Mouse (Mus musculus) stomach, embryonic 14.5 days (tissue): Measurements from ENCODE around the gene Wwox. TPM values are rescaled to one million over a fixed set of nuclear protein-coding genes. Genes with fewer than 3 reads are reported as not detected.

Experiments used
- ATAC-seq: fragments of 200-750 bp; cut with Nextera tagmentation; 2 replicates; pipeline ENCODE4 v1.8.0; 2017; ENCODE audit warnings: low read depth, moderate TSS enrichment; ENCODE audit not compliant: insufficient number of reproducible peaks, insufficient read depth, low FRiP score
- H3K27ac ChIP-seq: fragments of 300-500 bp; sonication (generic); 2 replicates; pipeline ENCODE4 v1.5.1; 2014; ENCODE audit warnings: mild to moderate bottlenecking, low read length, moderate library complexity, mixed read lengths
- H3K27me3 ChIP-seq: fragments of 300-500 bp; sonication (generic); 2 replicates; pipeline ENCODE4 v1.6.1; 2014; ENCODE audit warnings: low read length, control low read depth, mixed read lengths; ENCODE audit not compliant: control insufficient read depth, insufficient read depth
- H3K36me3 ChIP-seq: fragments of 300-500 bp; sonication (generic); 2 replicates; pipeline ENCODE4 v1.6.1; 2014; ENCODE audit warnings: mild to moderate bottlenecking, control low read depth, low read length, moderate library complexity, mixed read lengths; ENCODE audit not compliant: control insufficient read depth, insufficient read depth
- H3K4me1 ChIP-seq: fragments of 300-500 bp; sonication (generic); 2 replicates; pipeline ENCODE4 v1.6.1; 2014; ENCODE audit warnings: low read length, control low read depth, mixed read lengths; ENCODE audit not compliant: control insufficient read depth, insufficient read depth
- H3K4me2 ChIP-seq: fragments of 300-500 bp; sonication (generic); replicated peaks from 2 replicates; pipeline ENCODE4 v1.6.1; 2014; ENCODE audit warnings: low read depth, low read length, control low read depth
- H3K4me3 ChIP-seq: fragments of 300-500 bp; sonication (generic); 2 replicates; pipeline ENCODE4 v1.5.1; 2014; ENCODE audit warnings: low read depth, low read length, control low read depth
- H3K9ac ChIP-seq: fragments of 300-500 bp; sonication (generic); replicated peaks from 2 replicates; pipeline ENCODE4 v1.6.1; 2014; ENCODE audit warnings: low read depth, mild to moderate bottlenecking, control low read depth, low read length, moderate library complexity, mixed read lengths
- H3K9me3 ChIP-seq: fragments of 300-500 bp; sonication (generic); 2 replicates; pipeline ENCODE4 v1.6.1; 2016; ENCODE audit warnings: low read depth, low read length, control low read depth; ENCODE audit not compliant: control insufficient read depth
- WGBS: fragments of 180-500 bp; shearing (Covaris S2); extraction: QIAGEN DNeasy Blood & Tissue Kit; methylation state at CpG from one replicate; pipeline ENCODE4 v1.1.7; 2014; 5-methylcytosine and 5-hydroxymethylcytosine counted together
- polyA plus RNA-seq: library from polyadenylated mRNA; unstranded; fragments of >200 nt; fragmentation: Nextera tagmentation; extraction: Ambion mirVana; gene quantifications from 2 replicates; pipeline ENCODE4 v1.2.1, GENCODE M21; 2014

The Wwox gene
- polyA plus RNA-seq, 1 experiment from 2014 or later = 15.4 TPM

DNA sequence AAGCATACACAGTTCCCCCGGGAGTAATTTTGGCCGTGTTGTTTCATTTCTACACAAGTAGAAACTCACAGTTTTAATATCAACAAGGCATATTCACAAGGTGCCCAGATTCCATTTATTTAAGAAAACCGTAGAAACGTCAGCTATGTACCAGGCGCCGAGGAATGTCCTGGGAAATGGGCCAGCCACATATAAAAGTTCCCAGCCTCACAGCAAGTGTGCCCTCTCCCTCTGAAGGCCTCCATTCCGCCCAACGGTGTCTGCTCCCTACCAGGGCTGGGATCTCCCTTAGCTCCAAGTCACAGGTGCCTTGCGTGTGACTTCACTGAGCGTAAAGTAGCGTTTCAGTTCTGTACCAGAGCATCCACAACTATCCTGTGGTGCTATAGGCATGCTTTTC, 346.4 kb downstream of the Wwox start:
- Histone ChIP-seq H3K27ac (no peak overlapping the region), H3K4me2 (no peak overlapping the region), H3K4me3 (no peak overlapping the region), H3K9me3 (no peaks in the 10 kb centered on the region), H3K4me1 (no peaks in the 10 kb centered on the region), H3K36me3 (no peaks in the 10 kb centered on the region), H3K27me3 (no peaks in the 10 kb centered on the region), H3K9ac (no peak overlapping the region)
- WGBS = 76% methylated on average over 11 of the region's 11 CpGs
- ATAC-seq = no peak

DNA sequence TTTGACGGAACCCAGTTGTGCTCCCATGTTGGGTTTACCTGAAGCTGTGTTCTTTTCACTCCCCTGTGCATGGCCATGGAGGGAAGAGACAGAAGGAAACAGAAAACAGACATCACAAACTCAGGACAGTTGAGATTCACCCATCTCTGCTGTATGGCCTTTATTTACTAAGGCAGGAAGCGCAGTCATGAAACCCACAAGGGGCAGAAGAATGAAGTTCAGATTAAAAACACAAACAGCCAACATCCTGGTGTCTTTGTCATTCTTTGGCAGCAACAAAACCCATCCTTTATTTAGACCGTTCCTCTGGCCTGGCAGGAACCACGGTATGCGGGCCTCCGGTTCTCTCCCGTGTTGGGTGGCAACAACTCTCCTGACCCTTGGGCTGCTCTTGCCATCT, 350.2 kb downstream of the Wwox start:
- no peaks in the 10 kb centered on the region for H3K36me3 ChIP-seq
- H3K4me1 ChIP-seq = no peaks in the 10 kb centered on the region
- no peaks in the 10 kb centered on the region for H3K27me3 ChIP-seq
- H3K9ac ChIP-seq = no peak overlapping the region
- no peak overlapping the region for H3K4me3 ChIP-seq
- no peak overlapping the region for H3K4me2 ChIP-seq
- no peak for ATAC-seq
- H3K9me3 ChIP-seq = no peaks in the 10 kb centered on the region
- H3K27ac ChIP-seq = no peak overlapping the region
- 87% methylated on average over 7 of the region's 7 CpGs for WGBS

DNA sequence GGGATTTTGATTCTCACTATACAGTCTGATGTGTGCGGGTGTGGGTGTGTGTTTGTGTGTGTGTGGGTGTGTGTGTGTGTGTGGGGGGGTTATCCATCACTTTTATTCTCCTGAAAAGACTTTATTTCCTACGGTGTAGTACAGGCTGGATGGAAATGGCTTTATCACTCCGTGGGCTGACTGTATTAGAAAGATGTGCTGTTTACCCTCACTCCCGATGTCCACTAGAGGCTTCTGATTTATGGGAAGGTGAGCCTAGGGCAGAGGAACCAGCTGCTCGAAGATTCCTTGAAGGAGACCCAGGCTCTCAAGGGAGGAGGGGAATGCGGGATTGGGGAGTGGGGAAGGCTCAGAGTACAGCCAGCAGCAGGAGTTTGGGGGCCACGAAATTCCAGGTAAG, 351.3 kb downstream of the Wwox start:
- Histone ChIP-seq H3K4me1 (no peaks in the 10 kb centered on the region), H3K36me3 (no peaks in the 10 kb centered on the region), H3K27ac (no peak overlapping the region), H3K4me3 (no peak overlapping the region), H3K9ac (no peak overlapping the region), H3K27me3 (no peaks in the 10 kb centered on the region), H3K4me2 (no peak overlapping the region), H3K9me3 (no peaks in the 10 kb centered on the region)
- no peak for ATAC-seq
- 39% methylated on average over 7 of the region's 7 CpGs for WGBS

DNA sequence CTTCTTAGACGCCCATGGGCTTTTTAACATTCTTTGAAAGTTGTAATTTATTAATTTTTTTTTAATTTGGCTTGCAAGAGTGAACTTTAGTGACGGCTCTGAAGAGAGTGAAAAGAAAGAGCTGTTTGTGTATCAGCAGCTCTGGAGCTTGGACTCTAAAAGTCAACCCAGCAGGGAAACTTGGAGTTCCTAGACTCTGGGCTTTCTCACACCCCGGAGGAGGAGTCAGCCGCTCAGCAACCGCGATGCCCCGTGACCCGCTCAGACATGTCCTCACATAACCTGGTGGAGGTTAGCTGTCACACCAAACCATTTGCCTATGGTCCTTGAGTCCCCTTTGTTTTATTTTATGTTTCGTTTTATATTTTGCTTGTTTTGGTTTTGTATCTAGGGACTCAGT, 354.2 kb downstream of the Wwox start:
- no peaks in the 10 kb centered on the region for H3K9me3 ChIP-seq
- no peak overlapping the region for H3K4me3 ChIP-seq
- no peaks in the 10 kb centered on the region for H3K4me1 ChIP-seq
- WGBS = 80% methylated on average over 9 of the region's 9 CpGs
- H3K9ac ChIP-seq = no peak overlapping the region
- no peak overlapping the region for H3K4me2 ChIP-seq
- no peaks in the 10 kb centered on the region for H3K36me3 ChIP-seq
- H3K27ac ChIP-seq = no peak overlapping the region
- no peaks in the 10 kb centered on the region for H3K27me3 ChIP-seq
- no peak for ATAC-seq

DNA sequence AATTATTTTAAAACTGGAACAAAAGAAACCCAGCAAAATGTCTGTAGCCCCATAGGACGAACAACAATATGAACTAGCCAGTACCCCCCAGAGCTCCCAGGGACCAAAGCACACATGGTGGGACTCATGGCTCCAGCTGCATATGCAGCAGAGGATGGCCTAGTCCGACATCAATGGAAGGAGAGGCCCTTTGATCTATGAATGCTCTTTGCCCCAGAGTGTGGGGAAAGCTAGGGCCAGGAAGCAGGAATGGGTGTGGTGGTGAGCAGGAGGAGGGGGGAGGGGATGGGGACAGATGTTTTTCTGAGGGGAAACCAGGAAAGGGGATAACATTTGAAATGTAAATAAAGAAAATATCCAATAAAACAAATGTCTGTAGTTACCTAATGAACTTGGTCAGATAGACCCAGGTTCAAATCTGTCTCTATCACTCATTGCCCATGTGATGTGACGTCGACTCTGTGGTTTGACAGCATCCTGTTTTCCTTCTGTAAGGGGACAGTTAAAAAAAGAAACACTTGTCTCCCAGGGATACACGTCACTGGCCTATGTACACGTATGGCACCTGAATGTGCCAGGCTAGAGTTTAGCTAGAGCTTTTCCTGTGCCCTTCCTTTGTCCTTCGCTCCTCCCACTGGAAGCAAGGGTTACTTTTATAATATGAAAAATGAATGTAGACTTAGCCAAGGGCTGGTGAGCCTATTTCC, 362.1 kb downstream of the Wwox start:
- Histone ChIP-seq H3K27ac (no peak overlapping the region), H3K9me3 (no peaks in the 10 kb centered on the region), H3K4me3 (no peak overlapping the region), H3K4me2 (no peak overlapping the region), H3K36me3 (no peaks in the 10 kb centered on the region), H3K4me1 (peaks cover 7% of the 10 kb centered on the region; the same call in 1 of the 2 replicates), H3K27me3 (no peaks in the 10 kb centered on the region), H3K9ac (no peak overlapping the region)
- ATAC-seq = no peak
- 69% methylated on average over 7 of the region's 7 CpGs for WGBS

DNA sequence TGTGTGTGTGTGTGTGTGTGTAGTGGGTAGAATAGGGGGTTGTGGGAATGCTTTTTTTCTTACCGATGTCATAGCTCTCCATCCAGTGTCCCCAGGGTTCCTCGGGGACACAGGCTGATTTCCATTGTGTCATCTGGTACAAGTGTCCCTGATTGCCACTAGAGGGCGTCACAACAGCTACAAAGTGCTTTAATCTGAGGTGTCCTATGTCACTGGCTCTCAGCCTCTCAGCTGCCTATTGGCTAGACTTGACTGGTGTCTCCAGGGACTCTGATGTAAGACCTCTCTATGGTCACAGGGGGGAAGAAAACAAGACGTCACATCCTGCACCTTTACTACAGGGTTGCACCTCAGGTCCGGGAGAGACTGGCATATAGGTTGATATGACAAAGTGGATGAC, 363.7 kb downstream of the Wwox start:
- H3K27me3 ChIP-seq = no peaks in the 10 kb centered on the region
- H3K4me1 ChIP-seq = peaks cover 7% of the 10 kb centered on the region; the same call in 1 of the 2 replicates
- WGBS = 60% methylated on average over 5 of the region's 5 CpGs
- no peak overlapping the region for H3K9ac ChIP-seq
- no peaks in the 10 kb centered on the region for H3K9me3 ChIP-seq
- H3K4me2 ChIP-seq = no peak overlapping the region
- H3K4me3 ChIP-seq = no peak overlapping the region
- no peaks in the 10 kb centered on the region for H3K36me3 ChIP-seq
- no peak overlapping the region for H3K27ac ChIP-seq
- ATAC-seq = no peak

DNA sequence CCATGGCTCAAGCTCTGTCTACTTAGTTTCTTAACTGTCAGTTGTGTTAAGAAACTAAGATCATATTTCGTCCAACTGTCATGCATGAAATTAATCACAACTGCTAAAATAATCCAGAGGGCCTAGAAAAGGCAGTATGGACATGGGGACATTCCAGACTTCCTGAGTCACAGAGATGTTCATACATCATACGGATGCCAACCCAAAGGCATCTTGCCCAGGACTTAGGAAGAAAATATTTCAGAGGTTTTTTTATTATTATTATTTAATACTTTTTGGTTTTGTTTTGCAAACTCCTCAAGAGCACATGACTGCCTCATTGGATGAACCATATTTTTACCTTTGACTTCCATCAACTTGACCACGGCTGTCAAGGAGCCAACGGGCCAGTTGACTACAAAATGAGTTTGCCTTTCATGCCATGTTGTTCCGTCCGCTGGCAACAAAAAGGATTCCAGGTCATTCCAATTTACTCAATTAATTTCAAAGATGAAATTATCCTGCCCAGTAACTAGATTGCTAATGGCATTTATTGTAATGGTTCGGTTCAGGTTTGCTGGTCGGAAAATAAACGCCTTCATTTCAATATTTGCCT, 367.5 kb downstream of the Wwox start:
- no peaks in the 10 kb centered on the region for H3K27me3 ChIP-seq
- no peak overlapping the region for H3K27ac ChIP-seq
- no peak for ATAC-seq
- H3K4me2 ChIP-seq = no peak overlapping the region
- no peaks in the 10 kb centered on the region for H3K9me3 ChIP-seq
- H3K4me1 ChIP-seq = no peaks in the 10 kb centered on the region
- no peaks in the 10 kb centered on the region for H3K36me3 ChIP-seq
- 91% methylated on average over 9 of the region's 9 CpGs for WGBS
- H3K9ac ChIP-seq = no peak overlapping the region
- no peak overlapping the region for H3K4me3 ChIP-seq

DNA sequence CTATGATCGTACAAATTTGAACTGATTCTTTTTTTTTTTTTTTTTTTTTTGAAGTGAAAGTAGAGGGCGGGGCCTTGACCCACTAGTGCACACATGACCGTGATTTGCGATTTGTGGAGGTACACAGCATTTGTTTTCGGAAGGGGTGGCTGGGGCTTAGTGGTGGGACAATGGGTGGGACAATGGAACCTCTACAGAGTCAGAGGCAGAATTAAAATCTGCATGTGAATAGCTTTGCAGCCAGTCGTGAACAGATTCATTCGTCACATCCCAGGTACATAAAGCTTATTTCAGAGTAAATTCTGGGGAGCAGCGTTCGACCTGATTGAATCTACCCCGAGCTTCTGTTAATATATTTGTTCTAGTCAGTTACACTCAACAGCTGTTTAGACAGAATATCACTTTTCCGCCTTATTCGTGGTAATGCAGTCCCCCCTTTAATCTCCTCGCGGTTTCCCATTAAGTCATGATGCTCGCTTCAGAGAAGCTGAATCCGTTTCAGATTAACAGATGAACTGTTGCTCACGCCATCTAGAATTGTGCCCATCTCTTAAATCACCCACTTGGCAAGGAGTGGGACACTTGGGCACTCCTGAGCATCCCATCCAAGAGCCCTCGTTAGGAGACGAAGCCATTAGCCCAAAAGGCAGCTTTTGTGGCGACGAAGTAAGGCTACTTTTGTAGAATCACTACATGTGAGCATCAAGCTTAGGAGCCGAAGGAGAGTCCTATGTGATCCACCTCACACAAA, 368.4 kb downstream of the Wwox start:
- H3K9ac ChIP-seq = no peak overlapping the region
- H3K4me2 ChIP-seq = no peak overlapping the region
- H3K4me1 ChIP-seq = no peaks in the 10 kb centered on the region
- H3K36me3 ChIP-seq = no peaks in the 10 kb centered on the region
- WGBS = 81% methylated on average over 22 of the region's 22 CpGs
- H3K27me3 ChIP-seq = no peaks in the 10 kb centered on the region
- ATAC-seq = no peak
- H3K9me3 ChIP-seq = no peaks in the 10 kb centered on the region
- no peak overlapping the region for H3K27ac ChIP-seq
- H3K4me3 ChIP-seq = no peak overlapping the region
